Mouse (Mus musculus): ENCODE results near the gene Nt5c2. TPM values are rescaled to one million over a fixed set of nuclear protein-coding genes. Genes with fewer than 3 reads are reported as not detected.

Nt5c2 gene
- polyA plus RNA-seq, 1 experiment from 2014 or later, result 36.1 TPM

DNA sequence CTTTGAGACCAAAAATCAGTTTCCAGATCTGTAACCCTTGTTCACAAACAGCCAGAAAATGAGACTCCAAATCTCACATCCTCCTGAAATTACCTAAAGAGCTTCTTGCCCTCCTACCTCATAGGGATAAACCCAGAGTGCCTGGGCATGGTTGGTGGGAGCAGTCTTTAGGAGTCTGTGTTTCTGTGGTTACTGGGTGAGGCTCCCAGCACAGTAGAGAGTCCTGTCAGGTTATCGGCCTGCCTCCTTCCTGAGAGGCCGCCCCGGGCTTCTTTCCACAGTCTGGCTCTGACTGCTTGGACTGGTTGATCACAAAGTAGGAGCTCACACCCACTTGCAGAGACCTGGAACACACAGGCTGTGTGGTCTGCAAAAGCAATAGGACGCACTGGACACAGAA is 149.6 kb downstream of the Nt5c2 start:
- no peak for DNase-seq
- Histone ChIP-seq H3K36me3 (replicated peaks; ENCODE audit: insufficient read depth, low read length) (0 out of 2 replicates have a peak, but pooled peaks cover 3% of the 10 kb centered on the region), H3K27me3 (ENCODE audit: insufficient read depth, low read length) (no peaks in the 10 kb centered on the region), H3K9ac (replicated peaks) (no peak overlapping the region), H3K9me3 (ENCODE audit: low read length) (no peaks in the 10 kb centered on the region), H3K4me1 (ENCODE audit: insufficient read depth) (peaks cover 30% of the 10 kb centered on the region), H3K4me3 (ENCODE audit: low read depth, low read length) (no peak overlapping the region), H3K4me2 (ENCODE audit: low read depth, low read length) (no peak overlapping the region), H3K27ac (ENCODE audit: low read depth) (no peak overlapping the region)
- ATAC-seq, result no peak
- TF ChIP-seq EP300 (IDR thresholded peaks at IDR 0.05; ENCODE audit: low read depth) (no peak), CTCF (IDR thresholded peaks at IDR 0.05; ENCODE audit: low read depth) (no peak)
- 45% methylated on average over 4 of the region's 4 CpGs for WGBS (ENCODE audit: insufficient replicate concordance)

DNA sequence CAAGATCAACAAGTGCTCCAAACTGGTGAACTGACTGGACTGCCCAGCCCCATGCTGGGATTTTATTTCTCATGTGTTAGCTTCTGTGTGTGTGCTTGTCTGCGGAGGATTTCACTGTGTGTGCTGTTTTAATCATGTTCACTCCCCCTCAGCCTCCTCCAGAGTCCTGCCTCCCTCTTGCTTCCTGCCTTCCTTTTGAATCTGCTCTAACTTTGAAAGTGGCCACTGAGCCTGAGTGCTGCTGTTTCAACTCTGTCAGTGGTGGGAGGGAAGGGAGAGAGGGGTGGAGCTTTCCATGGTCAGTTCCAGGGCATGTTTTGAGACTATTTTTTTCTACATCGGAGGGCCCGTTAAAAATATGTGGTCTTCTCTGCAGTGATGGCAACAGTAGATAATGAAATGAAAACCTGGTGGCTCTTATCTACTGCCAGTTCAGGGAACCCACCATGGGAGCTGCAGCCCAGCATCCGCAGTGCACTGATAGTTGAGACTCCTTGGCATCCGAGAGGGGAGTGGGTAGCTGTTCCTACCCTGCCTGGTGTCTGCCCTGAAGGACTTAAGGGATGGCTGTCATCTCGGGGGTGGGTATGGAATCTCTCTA is 150.1 kb downstream of the Nt5c2 start:
- peaks cover 29% of the 10 kb centered on the region for H3K4me1 ChIP-seq (ENCODE audit: insufficient read depth)
- DNase-seq, result no peak
- H3K27ac ChIP-seq (ENCODE audit: low read depth), result no peak overlapping the region
- no peaks in the 10 kb centered on the region for H3K27me3 ChIP-seq (ENCODE audit: insufficient read depth, low read length)
- ATAC-seq, result no peak
- 42% methylated on average over 6 of the region's 6 CpGs for WGBS (ENCODE audit: insufficient replicate concordance)
- TF ChIP-seq CTCF (IDR thresholded peaks at IDR 0.05; ENCODE audit: low read depth) (no peak), EP300 (IDR thresholded peaks at IDR 0.05; ENCODE audit: low read depth) (no peak)
- H3K9ac ChIP-seq (replicated peaks), result no peak overlapping the region
- H3K4me2 ChIP-seq (ENCODE audit: low read depth, low read length), result no peak overlapping the region
- H3K4me3 ChIP-seq (ENCODE audit: low read depth, low read length), result no peak overlapping the region
- H3K9me3 ChIP-seq (ENCODE audit: low read length), result no peaks in the 10 kb centered on the region
- 0 out of 2 replicates have a peak, but pooled peaks cover 3% of the 10 kb centered on the region for H3K36me3 ChIP-seq (replicated peaks; ENCODE audit: insufficient read depth, low read length)

DNA sequence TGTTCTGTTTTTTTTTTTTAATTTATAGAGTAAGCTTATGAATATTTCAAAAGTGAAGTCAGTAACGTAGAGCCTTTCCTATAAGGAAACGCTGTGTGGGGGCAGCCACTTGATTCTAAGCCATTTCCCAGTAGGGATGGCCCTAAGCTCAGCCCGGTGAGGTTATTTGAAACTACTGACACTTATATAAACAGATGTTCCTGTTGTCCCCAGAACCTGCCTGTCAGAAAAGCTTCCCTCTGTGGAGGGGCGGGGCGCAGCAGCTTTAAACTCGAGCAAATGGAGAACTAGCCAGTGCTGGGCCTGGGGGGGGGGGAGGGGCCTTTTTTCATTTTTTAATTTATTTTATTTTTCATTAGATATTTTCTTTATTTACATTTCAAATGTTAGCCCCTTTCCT is 150.9 kb downstream of the Nt5c2 start:
- WGBS (ENCODE audit: insufficient replicate concordance), result 29% methylated on average over 6 of the region's 6 CpGs
- TF ChIP-seq EP300 (IDR thresholded peaks at IDR 0.05; ENCODE audit: low read depth) (no peak), CTCF (IDR thresholded peaks at IDR 0.05; ENCODE audit: low read depth) (no peak)
- DNase-seq (peak; percentile 46), ATAC-seq (peak; percentile 28; the same call in 1 of the 2 replicates)
- Histone ChIP-seq H3K4me1 (ENCODE audit: insufficient read depth) (peaks cover 25% of the 10 kb centered on the region), H3K27me3 (ENCODE audit: insufficient read depth, low read length) (no peaks in the 10 kb centered on the region), H3K4me2 (ENCODE audit: low read depth, low read length) (peak overlapping the region; percentile 49; the same call in 1 of the 2 replicates), H3K4me3 (ENCODE audit: low read depth, low read length) (no peak overlapping the region), H3K36me3 (replicated peaks; ENCODE audit: insufficient read depth, low read length) (0 out of 2 replicates have a peak, but pooled peaks cover 3% of the 10 kb centered on the region), H3K9me3 (ENCODE audit: low read length) (no peaks in the 10 kb centered on the region), H3K9ac (replicated peaks) (no peak overlapping the region), H3K27ac (ENCODE audit: low read depth) (peak overlapping the region; percentile 13)

DNA sequence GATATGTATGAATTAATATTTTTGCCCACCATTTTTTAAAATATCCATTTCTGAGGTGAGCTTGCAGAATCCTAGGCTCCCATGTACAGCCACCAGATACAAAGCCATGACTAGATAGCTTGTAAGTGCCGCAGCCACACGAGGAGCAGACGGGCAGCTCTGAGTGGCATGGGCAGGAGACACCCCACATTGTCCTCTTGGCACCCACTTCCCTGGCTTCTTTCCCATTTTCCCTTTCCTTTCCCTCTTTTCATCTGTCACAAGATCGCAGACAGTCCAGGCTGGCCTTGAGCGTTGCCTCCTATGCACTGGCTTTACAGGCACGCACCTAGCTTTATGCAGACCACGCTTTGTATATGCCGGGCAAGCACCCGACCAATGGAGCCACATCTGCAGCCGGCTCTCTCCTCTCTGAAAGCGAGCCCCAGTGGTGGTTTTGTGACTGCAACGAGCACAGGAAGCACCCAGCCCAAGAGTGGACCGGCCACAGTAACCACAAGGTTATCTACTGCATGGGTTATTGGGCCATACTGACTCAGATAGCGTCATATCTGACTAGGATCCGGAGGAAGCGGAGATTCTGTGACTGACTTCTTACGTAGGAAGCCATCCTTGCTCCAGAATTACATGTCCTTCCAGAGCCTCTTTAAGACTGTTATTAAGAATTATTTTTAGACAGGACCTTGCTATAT is 151.6 kb downstream of the Nt5c2 start:
- Histone ChIP-seq H3K9me3 (ENCODE audit: low read length) (no peaks in the 10 kb centered on the region), H3K27me3 (ENCODE audit: insufficient read depth, low read length) (no peaks in the 10 kb centered on the region), H3K4me1 (ENCODE audit: insufficient read depth) (peaks cover 23% of the 10 kb centered on the region), H3K4me3 (ENCODE audit: low read depth, low read length) (no peak overlapping the region), H3K36me3 (replicated peaks; ENCODE audit: insufficient read depth, low read length) (no peaks in the 10 kb centered on the region), H3K27ac (ENCODE audit: low read depth) (peak overlapping the region; percentile 13), H3K9ac (replicated peaks) (no peak overlapping the region), H3K4me2 (ENCODE audit: low read depth, low read length) (peak overlapping the region; percentile 49)
- DNase-seq (peak; percentile 62), ATAC-seq (peak; percentile 68; the same call in 1 of the 2 replicates)
- WGBS (ENCODE audit: insufficient replicate concordance), result 26% methylated on average over 17 of the region's 17 CpGs
- TF ChIP-seq CTCF (IDR thresholded peaks at IDR 0.05; ENCODE audit: low read depth) (peak; percentile 19; the same call in 1 of the 2 replicates), EP300 (IDR thresholded peaks at IDR 0.05; ENCODE audit: low read depth) (peak; percentile 31; the same call in 1 of the 2 replicates)

DNA sequence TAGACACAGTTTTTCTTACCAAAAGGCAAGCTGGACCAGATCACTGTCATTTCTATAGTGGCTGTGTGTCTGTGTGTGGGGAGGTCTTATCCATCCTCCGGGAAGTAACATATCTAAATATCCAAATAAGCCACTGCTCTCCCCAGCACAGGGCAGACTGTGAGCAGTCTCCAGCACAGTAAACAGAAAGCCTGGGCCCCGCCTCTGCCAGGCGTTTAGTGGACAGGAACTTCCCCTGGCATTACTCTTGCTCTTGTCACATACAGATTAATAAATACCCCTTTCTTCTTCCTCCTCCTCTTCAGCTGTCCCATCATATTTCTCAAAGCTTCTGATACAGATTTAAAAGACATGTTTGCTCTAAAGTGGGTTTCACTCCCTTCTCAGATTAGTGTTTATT is 152.4 kb downstream of the Nt5c2 start:
- TF ChIP-seq CTCF (IDR thresholded peaks at IDR 0.05; ENCODE audit: low read depth) (no peak), EP300 (IDR thresholded peaks at IDR 0.05; ENCODE audit: low read depth) (no peak)
- no peak overlapping the region for H3K9ac ChIP-seq (replicated peaks)
- no peaks in the 10 kb centered on the region for H3K36me3 ChIP-seq (replicated peaks; ENCODE audit: insufficient read depth, low read length)
- ATAC-seq (no peak), DNase-seq (no peak)
- no peaks in the 10 kb centered on the region for H3K27me3 ChIP-seq (ENCODE audit: insufficient read depth, low read length)
- no peak overlapping the region for H3K4me2 ChIP-seq (ENCODE audit: low read depth, low read length)
- no peak overlapping the region for H3K4me3 ChIP-seq (ENCODE audit: low read depth, low read length)
- 21% methylated on average over 3 of the region's 3 CpGs for WGBS (ENCODE audit: insufficient replicate concordance)
- no peaks in the 10 kb centered on the region for H3K9me3 ChIP-seq (ENCODE audit: low read length)
- peaks cover 24% of the 10 kb centered on the region for H3K4me1 ChIP-seq (ENCODE audit: insufficient read depth)
- peak overlapping the region; percentile 13; the same call in 1 of the 2 replicates for H3K27ac ChIP-seq (ENCODE audit: low read depth)

DNA sequence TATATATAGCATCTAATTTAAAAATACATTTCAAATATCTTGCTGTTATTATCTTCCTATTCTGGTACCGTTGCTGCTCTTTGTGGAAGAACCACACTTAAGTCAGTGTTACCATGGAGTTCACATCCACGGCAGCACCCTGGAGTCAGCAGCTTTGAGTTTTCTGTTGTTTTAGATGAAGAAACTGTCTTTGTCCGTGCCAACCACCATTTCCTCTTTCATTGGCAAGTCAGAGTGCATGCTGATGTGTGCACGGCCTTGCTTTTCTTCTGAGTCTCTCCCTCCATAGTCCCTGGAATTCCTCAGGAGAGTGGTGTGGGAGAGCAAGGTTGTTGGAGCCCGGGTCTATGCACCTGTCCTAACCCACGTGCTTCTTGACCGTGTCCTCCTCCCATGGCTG is 156.8 kb downstream of the Nt5c2 start:
- no peak overlapping the region for H3K4me2 ChIP-seq (ENCODE audit: low read depth, low read length)
- peaks cover 11% of the 10 kb centered on the region for H3K4me1 ChIP-seq (ENCODE audit: insufficient read depth)
- no peak overlapping the region for H3K27ac ChIP-seq (ENCODE audit: low read depth)
- DNase-seq, result no peak
- H3K9me3 ChIP-seq (ENCODE audit: low read length), result no peaks in the 10 kb centered on the region
- H3K4me3 ChIP-seq (ENCODE audit: low read depth, low read length), result no peak overlapping the region
- H3K9ac ChIP-seq (replicated peaks), result no peak overlapping the region
- no peaks in the 10 kb centered on the region for H3K36me3 ChIP-seq (replicated peaks; ENCODE audit: insufficient read depth, low read length)
- TF ChIP-seq EP300 (IDR thresholded peaks at IDR 0.05; ENCODE audit: low read depth) (no peak), CTCF (IDR thresholded peaks at IDR 0.05; ENCODE audit: low read depth) (no peak)
- no peak for ATAC-seq
- no peaks in the 10 kb centered on the region for H3K27me3 ChIP-seq (ENCODE audit: insufficient read depth, low read length)
- WGBS (ENCODE audit: insufficient replicate concordance), result 68% methylated on average over 7 of the region's 7 CpGs

Data from liver, postnatal 0 days (tissue).